Mouse (Mus musculus) intestine, embryonic 16.5 days (tissue): ENCODE data around the gene Mylip. TPM values are rescaled to one million over a fixed set of nuclear protein-coding genes. Genes with fewer than 3 reads are reported as not detected.

ENCODE experiments used
- ATAC-seq: fragments of 200-750 bp; cut with Nextera tagmentation; 2 replicates; pipeline ENCODE4 v1.8.0; 2017; ENCODE audit warnings: moderate TSS enrichment, moderate library complexity
- H3K27ac ChIP-seq: fragments of 300-500 bp; sonication (generic); 2 replicates; pipeline ENCODE4 v1.5.1; 2014; ENCODE audit warnings: mild to moderate bottlenecking, low read length
- H3K27me3 ChIP-seq: fragments of 300-500 bp; sonication (generic); replicated peaks from 2 replicates; pipeline ENCODE4 v1.6.1; 2014; ENCODE audit warnings: low read length, control low read depth, mixed read lengths; ENCODE audit not compliant: control insufficient read depth, insufficient read depth
- H3K36me3 ChIP-seq: fragments of 300-500 bp; sonication (generic); 2 replicates; pipeline ENCODE4 v1.6.1; 2014; ENCODE audit warnings: low read length, control low read depth; ENCODE audit not compliant: control insufficient read depth, insufficient read depth
- H3K4me1 ChIP-seq: fragments of 300-500 bp; sonication (generic); 2 replicates; pipeline ENCODE4 v1.6.1; 2014; ENCODE audit warnings: low read length, control low read depth, mixed read lengths; ENCODE audit not compliant: control insufficient read depth, insufficient read depth
- H3K4me2 ChIP-seq: fragments of 300-500 bp; sonication (generic); 2 replicates; pipeline ENCODE4 v1.6.1; 2014; ENCODE audit warnings: low read depth, low read length, control low read depth
- H3K4me3 ChIP-seq: fragments of 300-500 bp; sonication (generic); 2 replicates; pipeline ENCODE4 v1.5.1; 2014; ENCODE audit warnings: mild to moderate bottlenecking, low read length
- H3K9ac ChIP-seq: fragments of 300-500 bp; sonication (generic); 2 replicates; pipeline ENCODE4 v1.6.1; 2014; ENCODE audit warnings: low read depth, low read length
- H3K9me3 ChIP-seq: fragments of 300-500 bp; sonication (generic); 2 replicates; pipeline ENCODE4 v1.6.1; 2016; ENCODE audit warnings: low read length, control low read depth; ENCODE audit not compliant: control insufficient read depth
- WGBS: fragments of 180-500 bp; shearing (Covaris S2); extraction: QIAGEN DNeasy Blood & Tissue Kit; methylation state at CpG from one replicate; pipeline ENCODE4 v1.1.7; 2014; 5-methylcytosine and 5-hydroxymethylcytosine counted together
- polyA plus RNA-seq: library from polyadenylated mRNA; unstranded; fragments of >200 nt; fragmentation: Nextera tagmentation; extraction: Ambion mirVana; gene quantifications from 2 replicates; pipeline ENCODE4 v1.2.1, GENCODE M21; 2015

Mylip gene
- polyA plus RNA-seq, 1 experiment from 2014 or later: 6.6 TPM

DNA sequence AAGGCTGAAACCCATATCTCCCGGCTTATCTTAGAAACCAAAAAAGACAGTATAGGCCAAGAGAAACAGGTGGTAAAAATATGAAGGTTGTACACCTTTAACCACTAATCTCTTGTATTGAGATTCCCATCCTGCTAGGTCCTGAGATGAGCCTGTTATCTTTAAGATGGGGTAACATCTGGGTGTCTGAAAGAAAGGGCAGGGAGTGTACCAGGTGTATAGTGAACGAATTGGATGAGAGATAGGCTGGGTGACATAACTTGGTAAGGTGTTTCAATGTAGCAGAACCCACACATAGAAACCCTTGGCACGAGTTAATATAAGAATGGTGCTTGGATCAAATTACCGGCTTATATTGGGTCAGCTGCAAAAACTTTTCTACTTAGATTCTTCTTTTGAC, 653 bp upstream of the Mylip start:
- Histone ChIP-seq H3K27me3 (no peaks in the 10 kb centered on the region), H3K4me1 (peaks cover 13% of the 10 kb centered on the region), H3K4me2 (peak overlapping the region; percentile 89), H3K9me3 (no peaks in the 10 kb centered on the region), H3K27ac (no peak overlapping the region), H3K9ac (peak overlapping the region; percentile 26; the same call in 1 of the 2 replicates), H3K36me3 (no peaks in the 10 kb centered on the region), H3K4me3 (peak overlapping the region; percentile 80)
- ATAC-seq: no peak
- 36% methylated on average over 4 of the region's 4 CpGs for WGBS

DNA sequence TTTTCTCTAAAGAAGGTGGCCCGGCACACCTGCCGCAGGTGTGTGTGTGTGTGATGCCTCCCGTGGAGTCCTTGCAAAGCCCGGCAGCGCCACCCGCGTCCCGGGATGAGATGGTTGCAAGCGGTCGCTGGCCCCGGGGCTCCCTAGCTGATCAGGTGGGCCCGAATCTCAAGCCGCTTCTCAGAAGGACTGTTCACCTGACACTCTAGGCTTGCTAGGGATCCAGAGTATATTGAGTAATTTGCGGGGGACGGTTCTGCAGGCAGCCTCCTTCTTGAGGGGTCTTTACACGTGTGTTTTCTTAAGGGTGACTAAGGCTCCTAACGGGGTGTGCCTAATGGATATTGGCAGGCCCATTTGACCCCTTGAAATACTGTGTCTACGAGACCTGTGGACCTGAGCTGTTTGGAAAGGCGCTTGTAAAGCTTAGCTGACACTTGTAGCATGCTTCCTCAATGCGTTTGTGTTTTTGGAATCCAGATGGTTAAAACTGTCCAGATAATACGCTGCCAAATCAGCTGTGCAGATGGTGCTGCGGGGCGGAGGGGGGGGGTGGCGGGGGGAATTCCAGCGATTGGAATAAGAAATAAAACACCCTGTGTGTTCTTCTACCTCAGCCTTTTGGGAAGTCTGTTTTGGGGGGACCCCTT, 895 bp downstream of the Mylip start:
- H3K27ac ChIP-seq: peak overlapping the region; percentile 68
- H3K4me2 ChIP-seq: peak overlapping the region; percentile 89
- H3K36me3 ChIP-seq: no peaks in the 10 kb centered on the region
- H3K9me3 ChIP-seq: no peaks in the 10 kb centered on the region
- no peaks in the 10 kb centered on the region for H3K27me3 ChIP-seq
- peak overlapping the region; percentile 84 for H3K9ac ChIP-seq
- peaks cover 13% of the 10 kb centered on the region for H3K4me1 ChIP-seq
- H3K4me3 ChIP-seq: peak overlapping the region; percentile 80
- peak; percentile 12 for ATAC-seq
- 1% methylated on average over 25 of the region's 25 CpGs for WGBS

DNA sequence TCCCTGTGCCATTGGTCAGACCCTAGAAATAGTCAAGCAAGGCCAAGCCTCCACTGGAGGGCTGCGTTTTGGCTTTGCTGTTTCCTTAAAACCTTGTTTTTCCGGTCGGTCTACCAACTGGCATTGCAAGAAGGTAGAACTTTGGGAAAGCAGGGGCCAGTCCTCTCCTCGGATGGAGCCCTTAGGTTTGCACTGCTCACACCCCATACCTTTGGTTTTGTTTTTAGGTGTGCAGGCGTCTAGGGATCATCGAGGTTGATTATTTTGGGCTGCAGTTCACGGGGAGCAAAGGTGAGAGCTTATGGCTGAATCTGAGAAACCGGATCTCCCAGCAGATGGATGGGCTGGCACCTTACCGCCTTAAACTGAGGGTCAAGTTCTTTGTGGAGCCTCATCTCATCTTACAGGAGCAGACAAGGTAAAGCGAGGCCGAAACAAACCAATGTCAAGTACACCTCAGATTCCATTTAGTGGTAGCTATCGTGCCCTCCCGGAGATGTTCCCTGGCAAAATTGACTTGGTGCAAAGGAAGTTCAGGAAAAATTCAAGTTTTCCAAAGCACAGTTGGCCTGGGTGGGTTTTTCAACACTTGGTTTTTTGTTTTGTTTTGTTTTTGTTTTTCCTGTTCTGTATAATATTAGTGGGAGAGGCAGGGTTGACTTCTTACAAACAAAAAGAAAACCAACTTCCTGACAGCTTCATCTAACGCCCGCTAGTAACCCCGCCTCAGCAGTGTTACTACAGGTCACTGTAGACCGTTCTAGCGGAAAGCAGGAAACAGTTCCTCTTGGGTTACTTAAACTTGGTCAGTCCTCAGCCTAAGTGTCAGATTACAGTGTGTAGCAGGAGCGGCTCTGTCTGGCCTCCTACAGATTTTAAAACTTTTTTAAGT, 1.7 kb downstream of the Mylip start:
- WGBS: 23% methylated on average over 19 of the region's 19 CpGs
- peak overlapping the region; percentile 84 for H3K9ac ChIP-seq
- H3K27ac ChIP-seq: peak overlapping the region; percentile 68
- no peaks in the 10 kb centered on the region for H3K36me3 ChIP-seq
- H3K27me3 ChIP-seq: no peaks in the 10 kb centered on the region
- peak overlapping the region; percentile 80 for H3K4me3 ChIP-seq
- H3K4me2 ChIP-seq: peak overlapping the region; percentile 89
- ATAC-seq: peak; percentile 45; the same call in 1 of the 2 replicates
- peaks cover 13% of the 10 kb centered on the region for H3K4me1 ChIP-seq
- no peaks in the 10 kb centered on the region for H3K9me3 ChIP-seq

DNA sequence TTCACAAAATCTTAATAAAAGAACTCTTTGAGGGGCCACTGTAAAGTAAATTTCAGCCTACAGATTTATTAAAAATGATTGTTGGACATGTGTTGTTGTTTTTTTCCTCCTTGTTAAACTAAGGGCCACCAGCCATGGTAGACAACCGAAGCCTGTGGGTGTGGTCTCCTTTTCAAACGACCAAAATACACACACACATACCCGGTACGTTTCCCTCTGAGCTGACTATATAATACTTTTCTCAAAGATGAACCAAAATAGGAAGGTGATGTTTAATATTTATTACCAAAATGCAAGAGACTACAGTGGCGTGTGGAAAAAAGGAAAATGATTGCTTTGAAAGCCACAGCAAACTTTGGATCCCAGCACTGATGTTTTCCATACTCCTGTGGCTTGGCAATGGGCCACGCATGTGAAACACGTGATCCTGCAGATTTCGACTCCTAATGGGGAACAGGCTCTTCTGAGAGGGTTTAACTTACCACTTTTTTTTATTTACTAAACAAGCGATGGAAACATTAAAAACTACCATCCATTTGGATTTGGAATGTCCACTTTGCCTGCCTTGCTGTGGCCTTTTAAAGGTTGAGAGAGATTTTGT, 2.4 kb downstream of the Mylip start:
- ATAC-seq: no peak
- Histone ChIP-seq H3K27ac (peak overlapping the region; percentile 68), H3K9ac (no peak overlapping the region), H3K4me3 (peak overlapping the region; percentile 80; the same call in 1 of the 2 replicates), H3K36me3 (no peaks in the 10 kb centered on the region), H3K27me3 (no peaks in the 10 kb centered on the region), H3K4me2 (peak overlapping the region; percentile 89), H3K4me1 (peaks cover 17% of the 10 kb centered on the region), H3K9me3 (no peaks in the 10 kb centered on the region)
- WGBS: 29% methylated on average over 9 of the region's 9 CpGs

DNA sequence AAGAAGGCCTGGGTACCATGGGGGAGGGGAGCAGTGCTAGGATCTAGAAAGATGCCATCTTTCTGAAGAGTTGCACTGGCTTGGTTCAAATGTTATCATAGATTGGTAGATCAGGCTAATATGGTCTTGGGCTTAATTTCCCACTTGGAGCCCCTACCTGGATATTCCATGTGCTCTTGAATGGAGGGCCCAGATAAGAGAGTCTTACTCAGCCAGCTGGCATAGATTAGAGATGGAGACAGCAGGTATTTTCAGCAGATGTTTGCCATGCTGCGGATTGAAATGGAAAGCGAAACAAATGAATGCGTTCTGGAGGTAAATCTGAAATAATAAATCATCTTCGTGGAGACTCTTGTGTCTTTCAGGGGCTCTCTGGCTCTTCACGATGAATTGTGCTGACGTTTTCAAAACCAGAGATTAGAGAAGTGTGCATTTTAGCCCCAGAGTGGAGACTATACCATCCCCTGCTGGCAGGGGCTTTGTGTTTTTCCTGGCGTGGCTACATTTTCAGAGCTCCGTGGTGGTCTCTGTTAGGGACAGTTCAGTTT, 4.8 kb downstream of the Mylip start:
- Histone ChIP-seq H3K9ac (no peak overlapping the region), H3K27ac (no peak overlapping the region), H3K9me3 (no peaks in the 10 kb centered on the region), H3K4me3 (no peak overlapping the region), H3K4me1 (peaks cover 15% of the 10 kb centered on the region), H3K27me3 (no peaks in the 10 kb centered on the region), H3K4me2 (no peak overlapping the region), H3K36me3 (no peaks in the 10 kb centered on the region)
- WGBS: 54% methylated on average over 8 of the region's 8 CpGs
- no peak for ATAC-seq

DNA sequence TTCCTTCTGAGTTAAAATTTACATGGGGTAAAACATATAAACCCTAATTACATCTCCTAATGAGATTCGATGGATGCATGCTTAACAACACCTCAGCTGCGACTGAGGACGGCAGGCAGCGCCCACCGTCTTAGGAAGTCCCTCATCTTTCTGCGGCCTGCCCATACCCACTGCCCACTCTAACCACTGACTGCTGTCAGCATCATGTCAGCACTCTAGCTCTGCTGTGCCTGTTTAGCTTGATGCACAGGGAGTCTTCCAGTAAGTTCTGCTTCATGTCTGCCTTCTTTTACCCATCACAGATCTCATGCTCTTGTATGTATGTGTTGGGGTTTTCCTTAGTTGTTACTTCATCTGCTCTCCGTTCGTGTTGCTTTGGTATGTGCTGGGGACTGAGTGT, 7.2 kb downstream of the Mylip start:
- H3K4me2 ChIP-seq: no peak overlapping the region
- no peak overlapping the region for H3K4me3 ChIP-seq
- H3K36me3 ChIP-seq: no peaks in the 10 kb centered on the region
- peaks cover 6% of the 10 kb centered on the region for H3K4me1 ChIP-seq
- 88% methylated on average over 8 of the region's 8 CpGs for WGBS
- H3K9ac ChIP-seq: no peak overlapping the region
- H3K9me3 ChIP-seq: no peaks in the 10 kb centered on the region
- no peaks in the 10 kb centered on the region for H3K27me3 ChIP-seq
- ATAC-seq: no peak
- H3K27ac ChIP-seq: no peak overlapping the region

DNA sequence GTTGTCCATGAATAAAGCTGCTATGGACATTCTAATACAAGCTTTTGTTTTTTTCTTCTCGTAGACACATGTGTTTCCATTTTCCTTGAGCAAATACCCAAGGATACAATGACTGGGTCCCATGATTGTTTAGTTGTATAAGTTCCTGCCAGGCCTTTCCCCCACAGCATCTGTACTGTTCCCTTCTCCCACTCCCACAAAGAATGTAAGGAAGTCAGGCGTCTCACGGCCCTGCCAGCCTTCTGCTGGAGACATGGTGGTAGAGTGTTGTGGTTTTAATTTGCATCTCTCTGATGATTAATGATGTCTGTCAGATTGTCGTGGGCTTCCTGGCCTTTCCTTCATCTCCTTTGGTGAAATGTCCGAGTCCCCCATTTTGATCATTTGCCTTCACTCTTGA, 7.7 kb downstream of the Mylip start:
- Histone ChIP-seq H3K36me3 (no peaks in the 10 kb centered on the region), H3K27ac (no peak overlapping the region), H3K9ac (no peak overlapping the region), H3K4me1 (peaks cover 6% of the 10 kb centered on the region), H3K9me3 (no peaks in the 10 kb centered on the region), H3K4me2 (no peak overlapping the region), H3K27me3 (no peaks in the 10 kb centered on the region), H3K4me3 (no peak overlapping the region)
- 48% methylated on average over 5 of the region's 5 CpGs for WGBS
- no peak for ATAC-seq

DNA sequence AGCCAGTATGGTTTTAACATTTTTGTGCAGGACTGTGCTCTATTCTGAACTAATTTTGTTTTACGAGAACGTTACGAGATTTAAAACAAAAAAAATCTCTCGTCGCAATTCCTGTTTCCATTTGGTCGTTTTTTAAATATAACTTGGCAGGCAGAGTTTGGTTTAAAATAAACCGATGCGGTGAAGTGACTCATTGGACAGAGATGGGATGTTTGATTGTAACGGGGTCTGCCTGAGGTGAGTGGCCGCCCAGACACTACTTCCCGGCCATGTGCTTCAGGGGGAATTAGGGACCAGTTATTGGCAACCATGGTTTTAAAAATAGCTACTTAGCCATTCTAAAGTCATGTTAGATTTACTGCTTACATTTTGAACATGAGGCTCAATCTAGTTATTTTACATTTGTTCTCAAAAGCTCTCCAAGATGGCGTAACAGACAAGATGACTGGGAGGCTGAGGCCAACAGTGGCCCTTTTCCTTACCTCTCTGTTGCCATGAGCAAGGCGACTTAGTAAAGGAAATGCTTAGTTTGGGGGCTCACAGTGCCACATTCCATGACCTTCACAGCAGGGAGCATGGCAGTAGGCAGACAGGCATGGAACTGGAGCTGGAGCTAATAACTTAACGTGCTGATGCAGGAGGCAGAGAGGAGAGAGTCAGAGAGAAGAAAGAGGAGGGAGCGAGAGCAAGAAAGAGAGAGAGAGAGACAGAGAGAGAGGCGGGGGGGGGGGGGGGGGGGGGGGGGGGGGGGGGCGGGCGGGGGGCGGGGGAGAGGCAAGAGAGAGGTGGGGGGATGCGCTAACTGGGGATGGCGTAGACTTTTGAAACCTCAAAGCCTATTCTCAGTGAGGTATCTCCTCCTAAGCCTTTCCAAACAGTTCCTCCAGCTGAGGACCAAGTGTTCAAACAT, 8.6 kb downstream of the Mylip start:
- 57% methylated on average over 20 of the region's 21 CpGs for WGBS
- Histone ChIP-seq H3K27me3 (no peaks in the 10 kb centered on the region), H3K4me1 (peaks cover 6% of the 10 kb centered on the region), H3K36me3 (no peaks in the 10 kb centered on the region), H3K27ac (no peak overlapping the region), H3K9ac (no peak overlapping the region), H3K4me2 (no peak overlapping the region), H3K4me3 (no peak overlapping the region), H3K9me3 (no peaks in the 10 kb centered on the region)
- no peak for ATAC-seq
